Mouse (Mus musculus): Measurements from ENCODE around the gene Lama2. TPM values are rescaled to one million over a fixed set of nuclear protein-coding genes. Genes with fewer than 3 reads are reported as not detected.

Gene Lama2
- polyA plus RNA-seq, 1 experiment from 2014 or later: 0.81 TPM

DNA sequence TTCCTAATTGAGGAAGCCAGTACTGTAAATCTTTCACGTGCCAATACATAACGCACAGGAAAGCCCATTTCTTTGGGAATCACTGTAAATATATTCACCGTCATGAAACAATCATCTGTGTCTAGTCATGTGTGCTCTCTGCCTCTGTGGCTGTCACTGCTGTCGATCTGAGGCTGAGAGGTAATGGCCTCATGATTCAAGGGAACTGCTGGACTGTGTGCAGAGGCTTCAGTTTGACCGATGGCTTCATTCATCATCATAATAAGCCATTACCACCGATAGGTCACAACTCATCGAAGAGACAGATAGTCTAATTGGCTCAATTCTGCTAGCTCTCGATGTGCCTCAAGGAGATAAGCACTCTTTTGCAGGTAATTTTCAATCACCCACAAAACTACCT lies 312.1 kb downstream of the Lama2 start:
- H3K4me2 ChIP-seq (ENCODE audit: low read depth, low read length): no peak overlapping the region
- WGBS (ENCODE audit: insufficient replicate concordance): 57% methylated on average over 8 of the region's 8 CpGs
- H3K27ac ChIP-seq (ENCODE audit: low read length): no peak overlapping the region
- no peak overlapping the region for H3K4me3 ChIP-seq (ENCODE audit: low read depth, low read length)
- H3K9ac ChIP-seq (ENCODE audit: low read depth, low read length): no peak overlapping the region
- no peaks in the 10 kb centered on the region for H3K9me3 ChIP-seq (replicated peaks; ENCODE audit: control insufficient read depth, low read length)
- H3K27me3 ChIP-seq (ENCODE audit: control insufficient read depth, insufficient read depth, low read depth, low read length): no peaks in the 10 kb centered on the region
- no peak for ATAC-seq (ENCODE audit: low read depth)
- no peaks in the 10 kb centered on the region for H3K36me3 ChIP-seq (ENCODE audit: control insufficient read depth, insufficient read depth)
- no peaks in the 10 kb centered on the region for H3K4me1 ChIP-seq (ENCODE audit: control insufficient read depth, low read depth, low read length)

- Histone ChIP-seq H3K4me1 (ENCODE audit: control insufficient read depth, low read depth, low read length) (no peaks in the 10 kb centered on the region), H3K27ac (ENCODE audit: low read length) (no peak overlapping the region), H3K9ac (ENCODE audit: low read depth, low read length) (no peak overlapping the region), H3K36me3 (ENCODE audit: control insufficient read depth, insufficient read depth) (no peaks in the 10 kb centered on the region), H3K4me2 (ENCODE audit: low read depth, low read length) (no peak overlapping the region), H3K27me3 (ENCODE audit: control insufficient read depth, insufficient read depth, low read depth, low read length) (no peaks in the 10 kb centered on the region), H3K9me3 (replicated peaks; ENCODE audit: control insufficient read depth, low read length) (no peaks in the 10 kb centered on the region), H3K4me3 (ENCODE audit: low read depth, low read length) (no peak overlapping the region)
- WGBS (ENCODE audit: insufficient replicate concordance): 54% methylated on average over 3 of the region's 3 CpGs
- ATAC-seq (ENCODE audit: low read depth): no peak
These were observed 314.3 kb downstream of the Lama2 start for GRCm38 (mm10) chr10:27305301-27305700.

GRCm38 (mm10) chr10:27285098-27285860 lies 334.3 kb downstream of the Lama2 start:
- H3K4me2 ChIP-seq (ENCODE audit: low read depth, low read length): no peak overlapping the region
- H3K36me3 ChIP-seq (ENCODE audit: control insufficient read depth, insufficient read depth): no peaks in the 10 kb centered on the region
- H3K9ac ChIP-seq (ENCODE audit: low read depth, low read length): no peak overlapping the region
- H3K4me1 ChIP-seq (ENCODE audit: control insufficient read depth, low read depth, low read length): no peaks in the 10 kb centered on the region
- 49% methylated on average over 10 of the region's 10 CpGs for WGBS (ENCODE audit: insufficient replicate concordance)
- H3K9me3 ChIP-seq (replicated peaks; ENCODE audit: control insufficient read depth, low read length): no peaks in the 10 kb centered on the region
- H3K27me3 ChIP-seq (ENCODE audit: control insufficient read depth, insufficient read depth, low read depth, low read length): no peaks in the 10 kb centered on the region
- no peak overlapping the region for H3K4me3 ChIP-seq (ENCODE audit: low read depth, low read length)
- ATAC-seq (ENCODE audit: low read depth): no peak
- H3K27ac ChIP-seq (ENCODE audit: low read length): no peak overlapping the region

GRCm38 (mm10) chr10:27267432-27267831 lies 352.1 kb downstream of the Lama2 start:
- Histone ChIP-seq H3K4me3 (ENCODE audit: low read depth, low read length) (no peak overlapping the region), H3K9ac (ENCODE audit: low read depth, low read length) (no peak overlapping the region), H3K27me3 (ENCODE audit: control insufficient read depth, insufficient read depth, low read depth, low read length) (no peaks in the 10 kb centered on the region), H3K4me2 (ENCODE audit: low read depth, low read length) (no peak overlapping the region), H3K4me1 (ENCODE audit: control insufficient read depth, low read depth, low read length) (no peaks in the 10 kb centered on the region), H3K36me3 (ENCODE audit: control insufficient read depth, insufficient read depth) (no peaks in the 10 kb centered on the region), H3K27ac (ENCODE audit: low read length) (no peak overlapping the region), H3K9me3 (replicated peaks; ENCODE audit: control insufficient read depth, low read length) (no peaks in the 10 kb centered on the region)
- WGBS (ENCODE audit: insufficient replicate concordance): 64% methylated on average over 2 of the region's 2 CpGs
- no peak for ATAC-seq (ENCODE audit: low read depth)

GRCm38 (mm10) chr10:27265812-27266211 lies 353.7 kb downstream of the Lama2 start:
- Histone ChIP-seq H3K27me3 (ENCODE audit: control insufficient read depth, insufficient read depth, low read depth, low read length) (no peaks in the 10 kb centered on the region), H3K36me3 (ENCODE audit: control insufficient read depth, insufficient read depth) (no peaks in the 10 kb centered on the region), H3K9ac (ENCODE audit: low read depth, low read length) (no peak overlapping the region), H3K4me3 (ENCODE audit: low read depth, low read length) (no peak overlapping the region), H3K9me3 (replicated peaks; ENCODE audit: control insufficient read depth, low read length) (no peaks in the 10 kb centered on the region), H3K4me2 (ENCODE audit: low read depth, low read length) (no peak overlapping the region), H3K27ac (ENCODE audit: low read length) (no peak overlapping the region), H3K4me1 (ENCODE audit: control insufficient read depth, low read depth, low read length) (no peaks in the 10 kb centered on the region)
- 19% methylated on average over 2 of the region's 2 CpGs for WGBS (ENCODE audit: insufficient replicate concordance)
- no peak for ATAC-seq (ENCODE audit: low read depth)

GRCm38 (mm10) chr10:27264713-27265112 lies 354.8 kb downstream of the Lama2 start:
- H3K4me1 ChIP-seq (ENCODE audit: control insufficient read depth, low read depth, low read length): no peaks in the 10 kb centered on the region
- H3K9me3 ChIP-seq (replicated peaks; ENCODE audit: control insufficient read depth, low read length): no peaks in the 10 kb centered on the region
- no peaks in the 10 kb centered on the region for H3K27me3 ChIP-seq (ENCODE audit: control insufficient read depth, insufficient read depth, low read depth, low read length)
- 42% methylated on average over 2 of the region's 2 CpGs for WGBS (ENCODE audit: insufficient replicate concordance)
- ATAC-seq (ENCODE audit: low read depth): no peak
- no peak overlapping the region for H3K4me2 ChIP-seq (ENCODE audit: low read depth, low read length)
- H3K36me3 ChIP-seq (ENCODE audit: control insufficient read depth, insufficient read depth): no peaks in the 10 kb centered on the region
- H3K27ac ChIP-seq (ENCODE audit: low read length): no peak overlapping the region
- H3K9ac ChIP-seq (ENCODE audit: low read depth, low read length): no peak overlapping the region
- no peak overlapping the region for H3K4me3 ChIP-seq (ENCODE audit: low read depth, low read length)

GRCm38 (mm10) chr10:27249741-27250140 lies 369.8 kb downstream of the Lama2 start:
- H3K9me3 ChIP-seq (replicated peaks; ENCODE audit: control insufficient read depth, low read length): no peaks in the 10 kb centered on the region
- H3K4me1 ChIP-seq (ENCODE audit: control insufficient read depth, low read depth, low read length): no peaks in the 10 kb centered on the region
- ATAC-seq (ENCODE audit: low read depth): no peak
- H3K4me3 ChIP-seq (ENCODE audit: low read depth, low read length): no peak overlapping the region
- H3K27me3 ChIP-seq (ENCODE audit: control insufficient read depth, insufficient read depth, low read depth, low read length): no peaks in the 10 kb centered on the region
- 61% methylated on average over 1 of the region's 1 CpGs for WGBS (ENCODE audit: insufficient replicate concordance)
- no peak overlapping the region for H3K4me2 ChIP-seq (ENCODE audit: low read depth, low read length)
- H3K27ac ChIP-seq (ENCODE audit: low read length): no peak overlapping the region
- H3K36me3 ChIP-seq (ENCODE audit: control insufficient read depth, insufficient read depth): no peaks in the 10 kb centered on the region
- H3K9ac ChIP-seq (ENCODE audit: low read depth, low read length): no peak overlapping the region

- Histone ChIP-seq H3K4me1 (ENCODE audit: control insufficient read depth, low read depth, low read length) (no peaks in the 10 kb centered on the region), H3K4me3 (ENCODE audit: low read depth, low read length) (no peak overlapping the region), H3K4me2 (ENCODE audit: low read depth, low read length) (no peak overlapping the region), H3K9me3 (replicated peaks; ENCODE audit: control insufficient read depth, low read length) (no peaks in the 10 kb centered on the region), H3K36me3 (ENCODE audit: control insufficient read depth, insufficient read depth) (no peaks in the 10 kb centered on the region), H3K27ac (ENCODE audit: low read length) (no peak overlapping the region), H3K27me3 (ENCODE audit: control insufficient read depth, insufficient read depth, low read depth, low read length) (no peaks in the 10 kb centered on the region), H3K9ac (ENCODE audit: low read depth, low read length) (no peak overlapping the region)
- ATAC-seq (ENCODE audit: low read depth): no peak
- 71% methylated on average over 4 of the region's 4 CpGs for whole genome bisulfite sequencing (ENCODE audit: insufficient replicate concordance)
These were observed 384.8 kb downstream of the Lama2 start for GRCm38 (mm10) chr10:27234755-27235154.

DNA sequence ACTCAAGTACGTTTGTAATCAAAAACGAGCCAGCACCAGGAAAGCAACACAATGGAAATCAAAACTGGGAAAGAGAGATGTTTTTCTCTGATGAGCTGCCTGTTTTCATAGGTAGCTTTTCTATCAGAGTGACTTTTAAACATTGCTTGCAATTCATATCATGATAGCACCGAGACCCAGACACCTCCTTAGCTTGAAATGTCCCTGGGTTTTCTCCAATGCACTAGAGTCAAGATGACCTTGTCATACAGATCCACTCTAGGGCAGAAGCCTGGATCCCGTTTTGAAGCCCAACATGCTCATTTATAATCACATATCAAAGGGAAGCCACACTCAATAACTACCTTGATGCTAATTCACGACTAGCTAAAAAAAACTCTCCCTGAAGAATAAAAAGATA lies 386.0 kb downstream of the Lama2 start:
- H3K9me3 ChIP-seq (replicated peaks; ENCODE audit: control insufficient read depth, low read length): no peaks in the 10 kb centered on the region
- no peak overlapping the region for H3K4me2 ChIP-seq (ENCODE audit: low read depth, low read length)
- H3K4me3 ChIP-seq (ENCODE audit: low read depth, low read length): no peak overlapping the region
- 53% methylated on average over 5 of the region's 5 CpGs for WGBS (ENCODE audit: insufficient replicate concordance)
- no peak overlapping the region for H3K27ac ChIP-seq (ENCODE audit: low read length)
- H3K4me1 ChIP-seq (ENCODE audit: control insufficient read depth, low read depth, low read length): no peaks in the 10 kb centered on the region
- H3K27me3 ChIP-seq (ENCODE audit: control insufficient read depth, insufficient read depth, low read depth, low read length): no peaks in the 10 kb centered on the region
- H3K36me3 ChIP-seq (ENCODE audit: control insufficient read depth, insufficient read depth): no peaks in the 10 kb centered on the region
- H3K9ac ChIP-seq (ENCODE audit: low read depth, low read length): no peak overlapping the region
- no peak for ATAC-seq (ENCODE audit: low read depth)
